Mouse (Mus musculus) kidney, postnatal 36 days (tissue): ENCODE results near the gene Slc22a20.

Experiments
- DNase-seq, 2 experiments: peaks; one replicate each; pipeline ENCODE4 v3.0.0; 2021 to 2022; ENCODE audit warnings: mixed read lengths in 2 of 2

The Slc22a20 gene

GRCm38 (mm10) chr19:5950218-5950617, 35.7 kb downstream of the Slc22a20 start:
- DNase-seq: peak in 1 of 2 experiments; percentile 62

GRCm38 (mm10) chr19:5945891-5946290, 40.1 kb downstream of the Slc22a20 start:
- DNase-seq: no peak

DNA sequence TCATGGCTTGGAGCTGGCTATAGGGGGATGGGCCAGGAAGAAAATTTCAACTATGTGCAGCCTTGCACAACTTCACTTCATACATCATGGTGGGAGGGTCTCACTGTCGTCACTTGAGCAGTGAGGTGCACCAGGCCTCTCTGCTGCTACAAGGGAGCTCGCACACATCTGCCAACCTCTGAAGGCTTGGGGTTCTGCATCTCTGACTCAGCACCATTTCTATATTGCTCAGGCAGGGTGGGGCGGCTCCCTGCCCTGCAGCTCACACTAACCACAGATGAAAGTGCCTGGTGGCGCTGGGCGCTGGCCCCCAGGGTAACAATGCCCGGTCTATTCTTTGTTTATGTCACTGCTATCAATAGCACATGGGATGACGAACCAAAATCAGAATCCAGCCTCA, 40.9 kb downstream of the Slc22a20 start:
- DNase-seq: no peak

DNA sequence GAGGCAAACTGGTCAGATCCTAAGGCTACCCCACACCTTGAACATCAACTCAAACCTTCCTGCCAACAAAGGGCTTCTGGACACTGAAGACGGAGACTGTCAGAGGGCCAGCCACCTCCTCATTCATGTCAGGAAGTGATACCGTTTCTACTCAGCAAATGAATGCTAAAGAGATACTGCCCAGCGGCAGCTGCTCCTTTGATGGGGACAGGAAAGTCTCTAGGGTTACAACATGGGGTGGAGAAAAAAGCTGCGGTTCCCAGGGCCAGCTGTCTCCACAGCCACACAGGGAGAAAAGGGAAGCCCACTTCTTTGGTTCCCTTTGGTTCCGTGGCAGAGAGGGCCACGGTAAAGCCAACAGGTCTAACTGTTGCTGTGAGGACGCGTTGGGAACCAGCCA, 41.8 kb downstream of the Slc22a20 start:
- DNase-seq: no peak

DNA sequence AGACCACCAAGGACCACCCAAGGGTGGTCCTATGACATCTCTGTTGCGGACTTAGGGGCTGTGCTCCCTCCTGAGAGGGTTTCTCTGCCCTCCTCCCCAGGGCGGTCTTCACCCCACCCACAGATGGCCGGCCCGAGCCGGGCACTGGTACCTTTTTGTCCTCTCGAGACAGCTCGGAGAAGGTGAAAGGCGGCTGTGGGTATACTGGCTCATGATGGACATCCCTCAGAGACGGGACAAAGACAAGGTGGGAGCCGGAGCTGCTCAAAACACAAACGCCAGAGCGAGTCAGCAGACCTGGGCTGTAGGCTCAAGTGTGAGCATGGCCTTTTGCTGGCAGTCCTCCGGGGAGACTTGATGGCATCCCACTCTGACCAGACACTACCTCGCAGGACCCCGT, 42.5 kb downstream of the Slc22a20 start:
- no peak for DNase-seq

DNA sequence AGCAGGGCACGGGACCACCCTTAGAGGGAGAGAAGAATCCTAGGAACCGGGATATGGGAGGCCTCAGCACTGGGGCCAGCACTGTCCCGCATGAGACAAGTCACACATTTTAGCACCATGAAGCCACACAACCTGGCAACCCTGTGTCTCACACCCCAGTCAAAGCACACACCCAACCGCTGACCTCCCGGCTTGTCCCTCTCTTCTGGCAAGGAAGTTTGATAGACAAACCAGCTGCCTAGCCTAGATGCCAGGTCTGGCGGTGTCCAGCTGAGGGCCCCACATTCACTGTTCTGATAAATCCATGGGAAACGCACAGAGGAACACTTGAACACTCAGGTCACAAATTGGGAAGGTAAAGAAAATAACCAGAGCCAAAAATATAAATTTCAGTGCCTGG, 43.4 kb downstream of the Slc22a20 start:
- DNase-seq: no peak

DNA sequence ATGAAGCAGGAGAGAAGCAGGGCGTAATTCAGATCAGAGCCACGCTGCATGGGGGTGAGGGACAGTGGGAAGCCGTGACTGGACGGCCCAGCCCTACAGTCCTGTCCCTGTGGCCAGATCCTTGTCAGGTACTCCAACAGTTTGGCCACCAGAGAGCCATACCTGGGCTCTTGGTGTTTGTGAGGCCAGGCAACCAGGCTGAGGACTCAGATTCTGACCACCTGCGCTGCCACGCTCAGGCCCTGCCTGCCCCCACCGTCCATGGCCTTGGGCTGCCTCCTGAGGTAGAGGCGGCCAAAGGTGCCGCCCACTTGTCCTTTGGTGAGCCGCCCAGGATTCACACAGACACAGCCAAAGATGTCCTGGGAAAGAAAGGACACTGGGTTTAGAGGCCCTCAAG, 45.3 kb downstream of the Slc22a20 start:
- DNase-seq: no peak

GRCm38 (mm10) chr19:5940173-5940572, 45.8 kb downstream of the Slc22a20 start:
- DNase-seq: peak; percentile 93 to 95

GRCm38 (mm10) chr19:5939715-5940114, 46.2 kb downstream of the Slc22a20 start:
- DNase-seq: no peak

DNA sequence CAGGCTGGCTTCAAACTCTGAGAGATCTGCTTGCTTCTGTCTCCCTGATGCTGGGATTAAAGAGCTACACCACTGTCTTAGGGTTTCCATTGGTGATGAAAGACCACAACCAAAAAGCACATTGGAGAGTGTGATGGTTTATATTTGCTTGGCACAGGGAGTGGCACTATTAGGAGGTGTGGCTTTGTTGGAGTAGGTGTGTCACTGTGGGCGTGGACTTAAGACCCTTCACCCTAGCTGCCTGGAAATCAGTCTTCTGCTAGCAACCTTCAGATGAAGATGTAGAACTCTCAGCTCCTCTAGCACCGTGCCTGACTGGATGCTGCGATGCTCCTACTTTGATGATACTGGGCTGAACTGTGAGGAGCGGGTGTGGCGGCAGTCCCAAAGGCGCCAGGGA, 47.4 kb downstream of the Slc22a20 start:
- DNase-seq: no peak

DNA sequence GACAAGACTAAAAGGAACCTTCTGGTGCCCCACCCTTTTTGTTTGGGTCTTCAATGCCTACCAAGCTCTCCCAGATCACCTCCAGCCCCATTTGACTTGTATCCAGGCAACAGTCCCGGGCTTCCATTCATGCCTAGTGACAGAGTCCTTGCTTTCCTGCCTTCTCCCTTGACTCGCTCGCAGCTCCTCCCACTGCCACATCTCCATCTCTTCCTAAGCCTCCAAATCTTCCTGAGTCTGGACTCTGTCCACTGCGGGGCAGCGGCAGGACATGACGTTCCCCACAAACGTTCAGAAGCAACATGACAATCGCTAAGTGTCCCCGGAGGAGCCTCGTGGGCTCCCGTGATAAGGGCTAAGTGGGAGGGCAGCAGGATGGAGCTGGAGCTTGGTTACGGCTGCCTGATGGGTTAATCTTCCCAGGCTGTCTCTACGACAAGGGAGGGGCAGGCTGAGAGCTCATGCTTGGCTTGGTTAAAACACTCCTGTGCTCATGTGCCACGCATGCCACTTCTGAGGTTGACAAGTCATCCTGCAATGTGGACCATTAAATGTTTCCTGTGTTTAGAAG, 48.0 kb downstream of the Slc22a20 start:
- no peak for DNase-seq

DNA sequence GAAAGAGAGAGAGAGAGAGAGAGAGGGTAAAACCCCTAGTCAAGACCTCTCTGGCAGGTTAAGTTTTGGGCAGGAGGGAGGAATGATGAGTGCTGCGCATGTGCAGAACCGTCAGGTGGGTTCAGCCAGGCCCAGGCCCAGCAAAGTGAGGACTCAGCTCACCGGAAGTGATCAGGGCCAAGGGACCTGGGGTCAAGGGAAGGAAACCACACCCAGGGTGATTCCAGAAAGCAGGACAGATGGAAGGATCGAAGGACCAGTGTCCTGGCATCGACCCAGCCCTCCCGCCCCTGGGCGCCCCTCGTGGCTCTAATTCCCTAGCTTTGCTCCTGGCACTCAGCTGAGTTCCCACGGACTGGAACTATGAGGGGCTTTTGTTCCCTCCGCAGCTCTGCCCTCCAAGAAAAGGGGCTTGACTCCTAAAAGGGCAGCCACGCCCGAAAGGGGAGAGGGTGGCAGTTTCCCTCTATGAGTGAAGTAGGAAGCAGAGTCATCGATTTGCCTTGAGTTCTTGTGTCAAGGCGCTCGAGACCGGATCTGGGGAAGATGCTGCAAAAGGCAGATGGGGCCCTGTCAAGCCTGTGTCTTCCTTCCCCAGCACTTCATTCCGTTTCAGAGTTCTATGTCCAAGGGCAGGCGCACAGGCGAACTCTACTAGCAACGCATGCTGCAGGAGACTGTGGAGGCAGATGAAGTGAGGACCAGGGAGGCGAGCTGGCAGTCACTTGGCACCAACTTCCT, 48.7 kb downstream of the Slc22a20 start:
- no peak for DNase-seq

GRCm38 (mm10) chr19:5935691-5936090, 50.3 kb downstream of the Slc22a20 start:
- peak in 1 of 2 experiments; percentile 50 for DNase-seq

- DNase-seq: peak in 1 of 2 experiments; percentile 68
These were observed 50.7 kb downstream of the Slc22a20 start for GRCm38 (mm10) chr19:5935266-5935665.

- DNase-seq: peak; percentile 89 to 90
These were observed 56.0 kb downstream of the Slc22a20 start for GRCm38 (mm10) chr19:5929634-5930596.

GRCm38 (mm10) chr19:5928546-5928945, 57.4 kb downstream of the Slc22a20 start:
- DNase-seq: no peak

DNA sequence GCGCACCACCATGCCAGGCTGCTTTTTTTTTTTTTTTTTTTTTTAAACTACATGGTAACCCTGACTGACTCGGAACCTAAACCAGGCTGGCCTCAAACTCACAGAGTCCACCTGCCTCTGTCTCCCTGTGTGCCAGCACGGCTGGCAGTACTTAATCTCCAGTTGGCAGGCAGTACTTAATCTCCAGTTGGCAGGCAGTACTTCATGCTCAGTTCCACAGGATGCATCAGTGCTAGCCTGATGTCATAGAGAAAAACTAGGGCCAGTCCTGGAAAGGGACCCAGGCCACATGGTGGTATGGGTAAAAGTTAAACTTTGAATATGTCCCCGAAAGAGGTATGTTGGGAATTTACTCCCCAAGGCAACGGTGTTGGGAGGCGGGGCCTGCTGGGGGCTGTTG, 57.8 kb downstream of the Slc22a20 start:
- DNase-seq: no peak

- DNase-seq: no peak
These were observed 58.4 kb downstream of the Slc22a20 start for GRCm38 (mm10) chr19:5927532-5927931.

DNA sequence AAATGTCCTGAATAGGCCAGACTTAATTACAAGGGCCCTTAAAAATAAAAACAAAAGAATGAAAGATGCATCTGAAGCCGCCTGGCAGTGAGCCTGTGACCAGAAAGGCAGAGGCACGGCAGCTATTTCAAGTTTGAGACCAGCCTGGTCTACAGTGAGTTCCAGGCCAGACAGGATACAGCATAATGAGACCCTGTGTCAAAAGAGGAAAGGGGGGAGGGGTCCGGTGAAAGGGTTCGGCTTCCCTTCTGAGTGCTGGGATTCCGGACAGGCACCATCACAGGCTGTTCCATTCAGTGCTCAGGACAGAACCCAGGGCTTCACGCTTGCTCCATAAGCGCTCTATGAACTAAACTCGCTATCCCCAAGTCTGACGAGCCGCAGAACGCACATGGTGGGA, 58.9 kb downstream of the Slc22a20 start:
- DNase-seq: peak in 1 of 2 experiments; percentile 47

GRCm38 (mm10) chr19:5925311-5925855, 60.6 kb downstream of the Slc22a20 start:
- DNase-seq: no peak

DNA sequence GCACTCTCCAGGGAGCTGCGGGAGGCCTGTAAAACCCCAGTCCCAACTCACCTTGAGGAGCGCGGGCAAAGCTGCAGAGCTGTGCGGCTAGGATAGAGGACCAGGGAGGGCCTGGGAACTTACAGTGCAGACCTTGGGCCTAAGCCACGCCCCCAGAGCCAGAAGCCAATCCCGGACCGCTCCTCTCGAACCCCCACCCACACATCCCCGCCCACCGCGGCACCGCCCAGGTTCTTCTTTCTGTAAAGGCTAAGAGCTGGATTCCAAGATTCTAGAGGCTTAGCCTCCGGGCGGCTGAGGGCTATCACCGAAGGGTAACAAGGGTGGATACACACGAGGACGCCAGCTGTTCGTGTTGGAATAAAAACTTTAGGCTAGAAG, 61.2 kb downstream of the Slc22a20 start, which contains the start of gene Cdc42ep2:
Cdc42ep2 (minus strand) TSS at position 104 of the 381 bp plus-strand sequence.
- peak; percentile 98 to 99 for DNase-seq

DNA sequence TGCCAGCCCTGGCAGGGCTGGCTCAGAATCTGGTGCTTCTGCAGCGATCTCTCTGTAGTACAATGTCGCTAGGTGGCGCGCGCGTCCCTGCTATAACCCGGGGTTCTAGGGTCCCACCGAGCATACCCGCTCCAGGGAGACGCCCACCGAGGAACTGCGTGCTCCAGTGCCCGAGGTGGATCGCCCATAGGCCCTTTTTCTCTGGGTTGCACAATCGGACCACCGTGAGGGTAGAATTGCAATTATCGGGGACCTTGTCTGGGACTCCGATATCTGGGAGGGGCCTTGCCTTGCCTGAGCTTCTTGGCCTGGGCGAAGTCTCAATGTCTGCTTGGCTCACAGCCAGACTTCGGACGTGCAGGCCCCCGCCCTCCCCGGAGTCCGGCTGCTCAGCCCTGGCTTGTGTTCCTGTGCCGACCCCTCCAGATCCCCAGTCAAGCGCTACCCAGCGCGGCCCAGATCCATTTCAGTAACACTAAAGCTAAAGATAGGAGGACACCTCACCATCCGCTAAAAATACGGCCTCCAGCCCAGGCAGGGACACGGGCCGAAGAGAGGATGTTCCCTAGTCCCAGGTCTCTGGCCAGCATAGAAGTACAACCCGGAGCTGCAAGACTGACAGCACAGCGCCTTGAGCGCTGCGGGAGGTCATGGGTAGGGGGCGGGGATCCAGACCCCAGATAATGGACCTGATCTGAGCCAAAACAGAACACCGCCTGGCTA, 61.8 kb downstream of the Slc22a20 start:
- DNase-seq: peak; percentile 94 to 98
